Mouse (Mus musculus): ENCODE measurements around the gene Atp8b4. TPM values are rescaled to one million over a fixed set of nuclear protein-coding genes. Genes with fewer than 3 reads are reported as not detected.

The Atp8b4 gene
- polyA plus RNA-seq, 1 experiment from 2014 or later: 0.44 TPM

DNA sequence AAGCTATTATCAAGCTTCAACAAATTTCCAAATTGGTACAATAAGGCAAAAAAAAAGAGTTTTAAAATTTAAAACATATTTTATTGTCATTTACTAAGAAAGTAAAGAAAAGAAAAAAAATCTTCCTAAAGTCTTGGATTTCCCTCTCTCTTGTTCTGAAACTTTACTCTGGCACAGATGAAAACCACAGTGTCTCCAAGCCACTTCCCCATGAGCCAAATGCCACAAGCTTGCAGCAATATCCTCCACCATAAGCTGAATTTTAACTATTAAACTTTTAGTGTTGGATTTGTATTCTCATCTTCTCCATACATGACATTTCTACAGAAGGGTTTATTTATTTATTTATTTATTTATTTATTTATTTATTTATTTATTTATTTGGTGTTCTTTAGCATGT lies 114.4 kb downstream of the Atp8b4 start:
- Histone ChIP-seq H3K27ac (ENCODE audit: low read depth, low read length) (no peak overlapping the region), H3K27me3 (ENCODE audit: control insufficient read depth, insufficient read depth, low read length) (no peaks in the 10 kb centered on the region), H3K4me3 (ENCODE audit: low read depth, low read length) (no peak overlapping the region), H3K4me1 (replicated peaks; ENCODE audit: control insufficient read depth, insufficient read depth, low read length) (no peaks in the 10 kb centered on the region), H3K36me3 (ENCODE audit: control insufficient read depth, insufficient read depth, low read length) (no peaks in the 10 kb centered on the region), H3K4me2 (ENCODE audit: low read depth, low read length, severe bottlenecking) (no peak overlapping the region), H3K9me3 (ENCODE audit: control insufficient read depth, low read length) (no peaks in the 10 kb centered on the region), H3K9ac (ENCODE audit: low read length) (no peak overlapping the region)
- ATAC-seq (replicated peaks; ENCODE audit: low FRiP score): no peak
- DNase-seq (ENCODE audit: low spot score): no peak

DNA sequence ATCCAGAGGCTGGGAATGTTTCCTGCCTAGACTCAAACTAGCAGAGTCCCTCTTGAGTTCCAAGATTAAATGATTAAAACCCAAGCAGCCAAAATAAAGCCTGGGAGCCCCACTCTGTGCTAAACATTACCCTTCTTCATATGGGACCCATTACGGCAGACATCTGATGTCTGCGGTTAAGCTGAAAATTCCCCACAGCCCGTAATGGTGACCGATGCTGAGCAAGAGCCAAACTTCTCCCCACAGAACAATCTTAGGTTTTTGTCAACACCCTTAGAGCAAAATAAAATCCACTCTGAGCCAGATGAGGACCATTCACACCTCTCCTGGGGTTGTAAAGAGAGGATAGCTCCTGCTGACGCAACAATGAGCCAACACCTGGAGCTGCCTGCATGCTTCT lies 120.2 kb downstream of the Atp8b4 start:
- H3K4me1 ChIP-seq (replicated peaks; ENCODE audit: control insufficient read depth, insufficient read depth, low read length): no peaks in the 10 kb centered on the region
- no peak overlapping the region for H3K4me3 ChIP-seq (ENCODE audit: low read depth, low read length)
- WGBS: 91% methylated on average over 5 of the region's 5 CpGs
- DNase-seq (ENCODE audit: low spot score) (no peak), ATAC-seq (replicated peaks; ENCODE audit: low FRiP score) (no peak)
- H3K4me2 ChIP-seq (ENCODE audit: low read depth, low read length, severe bottlenecking): no peak overlapping the region
- H3K27me3 ChIP-seq (ENCODE audit: control insufficient read depth, insufficient read depth, low read length): no peaks in the 10 kb centered on the region
- no peaks in the 10 kb centered on the region for H3K9me3 ChIP-seq (ENCODE audit: control insufficient read depth, low read length)
- no peak overlapping the region for H3K27ac ChIP-seq (ENCODE audit: low read depth, low read length)
- no peak overlapping the region for H3K9ac ChIP-seq (ENCODE audit: low read length)
- H3K36me3 ChIP-seq (ENCODE audit: control insufficient read depth, insufficient read depth, low read length): no peaks in the 10 kb centered on the region

- no peaks in the 10 kb centered on the region for H3K9me3 ChIP-seq (ENCODE audit: control insufficient read depth, low read length)
- DNase-seq (ENCODE audit: low spot score) (no peak), ATAC-seq (replicated peaks; ENCODE audit: low FRiP score) (no peak)
- H3K36me3 ChIP-seq (ENCODE audit: control insufficient read depth, insufficient read depth, low read length): no peaks in the 10 kb centered on the region
- no peaks in the 10 kb centered on the region for H3K4me1 ChIP-seq (replicated peaks; ENCODE audit: control insufficient read depth, insufficient read depth, low read length)
- H3K4me3 ChIP-seq (ENCODE audit: low read depth, low read length): no peak overlapping the region
- no peak overlapping the region for H3K27ac ChIP-seq (ENCODE audit: low read depth, low read length)
- H3K27me3 ChIP-seq (ENCODE audit: control insufficient read depth, insufficient read depth, low read length): no peaks in the 10 kb centered on the region
- no peak overlapping the region for H3K9ac ChIP-seq (ENCODE audit: low read length)
- 92% methylated on average over 8 of the region's 8 CpGs for WGBS
- H3K4me2 ChIP-seq (ENCODE audit: low read depth, low read length, severe bottlenecking): no peak overlapping the region
Observed at GRCm38 (mm10) chr2:126371634-126372033, 128.8 kb downstream of the Atp8b4 start.

DNA sequence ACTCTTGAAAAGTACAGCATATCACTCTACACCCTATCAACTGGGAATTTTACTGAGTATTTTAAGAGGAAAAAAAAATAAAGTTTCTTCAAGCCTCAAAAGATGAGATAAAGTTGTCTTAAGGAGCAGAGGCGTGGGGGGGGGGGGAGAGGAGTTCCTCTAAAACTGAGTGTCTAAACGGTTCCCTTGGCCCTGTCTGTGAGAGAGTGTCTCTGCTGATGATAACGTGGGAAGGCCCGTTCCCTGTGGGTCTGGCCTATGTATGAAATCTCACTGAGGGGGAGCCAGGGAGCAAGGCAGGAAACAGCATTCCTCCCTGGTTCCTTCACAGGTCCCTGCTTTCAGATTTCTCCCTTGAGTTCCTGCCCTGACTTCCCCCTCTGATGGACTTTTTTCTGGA lies 130.7 kb downstream of the Atp8b4 start:
- Histone ChIP-seq H3K4me2 (ENCODE audit: low read depth, low read length, severe bottlenecking) (no peak overlapping the region), H3K27me3 (ENCODE audit: control insufficient read depth, insufficient read depth, low read length) (no peaks in the 10 kb centered on the region), H3K9ac (ENCODE audit: low read length) (no peak overlapping the region), H3K36me3 (ENCODE audit: control insufficient read depth, insufficient read depth, low read length) (no peaks in the 10 kb centered on the region), H3K9me3 (ENCODE audit: control insufficient read depth, low read length) (no peaks in the 10 kb centered on the region), H3K4me1 (replicated peaks; ENCODE audit: control insufficient read depth, insufficient read depth, low read length) (no peaks in the 10 kb centered on the region), H3K27ac (ENCODE audit: low read depth, low read length) (no peak overlapping the region), H3K4me3 (ENCODE audit: low read depth, low read length) (no peak overlapping the region)
- ATAC-seq (replicated peaks; ENCODE audit: low FRiP score) (no peak), DNase-seq (ENCODE audit: low spot score) (no peak)
- WGBS: 61% methylated on average over 4 of the region's 4 CpGs

- ATAC-seq (replicated peaks; ENCODE audit: low FRiP score) (no peak), DNase-seq (ENCODE audit: low spot score) (no peak)
- Histone ChIP-seq H3K4me3 (ENCODE audit: low read depth, low read length) (no peak overlapping the region), H3K9ac (ENCODE audit: low read length) (no peak overlapping the region), H3K9me3 (ENCODE audit: control insufficient read depth, low read length) (no peaks in the 10 kb centered on the region), H3K4me1 (replicated peaks; ENCODE audit: control insufficient read depth, insufficient read depth, low read length) (no peaks in the 10 kb centered on the region; the same call in 1 of the 2 replicates), H3K36me3 (ENCODE audit: control insufficient read depth, insufficient read depth, low read length) (no peaks in the 10 kb centered on the region), H3K27ac (ENCODE audit: low read depth, low read length) (no peak overlapping the region), H3K4me2 (ENCODE audit: low read depth, low read length, severe bottlenecking) (no peak overlapping the region), H3K27me3 (ENCODE audit: control insufficient read depth, insufficient read depth, low read length) (no peaks in the 10 kb centered on the region)
- 84% methylated on average over 14 of the region's 14 CpGs for WGBS
Observed at GRCm38 (mm10) chr2:126363745-126364725, 136.4 kb downstream of the Atp8b4 start.

DNA sequence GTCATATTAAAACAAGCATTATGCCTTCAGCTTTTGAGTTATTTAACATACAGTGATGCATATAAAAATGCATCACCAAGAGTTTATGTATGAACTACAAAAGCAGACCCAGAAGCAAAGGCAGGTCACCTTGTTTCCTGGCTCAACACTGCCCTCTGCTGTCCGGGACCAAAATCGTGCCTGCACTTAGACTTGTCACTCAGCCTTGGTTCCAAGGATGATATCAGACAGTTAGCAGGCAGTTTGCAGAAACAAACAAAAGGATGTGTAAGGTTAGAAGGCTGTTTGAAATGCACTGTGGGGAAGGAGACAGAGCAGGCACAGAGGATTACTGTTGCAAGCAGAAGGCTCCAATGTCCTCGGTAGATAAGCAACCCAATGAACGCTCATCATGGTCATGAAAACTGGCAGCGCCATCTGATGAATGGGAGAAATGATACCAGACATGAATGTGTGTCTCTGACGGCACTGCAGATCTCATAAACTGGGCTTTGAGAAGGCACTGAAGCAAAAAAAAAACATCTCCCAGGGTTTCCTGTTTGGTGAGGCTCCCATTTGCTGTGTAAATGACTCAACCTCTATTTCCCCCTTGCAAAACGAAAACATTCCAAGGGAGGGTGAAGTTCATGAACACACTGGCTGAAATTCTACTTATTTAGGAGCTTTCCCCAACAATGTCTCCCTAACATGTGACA lies 137.3 kb downstream of the Atp8b4 start:
- 57% methylated on average over 7 of the region's 7 CpGs for WGBS
- Histone ChIP-seq H3K36me3 (ENCODE audit: control insufficient read depth, insufficient read depth, low read length) (no peaks in the 10 kb centered on the region), H3K9ac (ENCODE audit: low read length) (no peak overlapping the region)

GRCm38 (mm10) chr2:126361131-126361810 lies 139.2 kb downstream of the Atp8b4 start:
- no peaks in the 10 kb centered on the region for H3K27me3 ChIP-seq (ENCODE audit: control insufficient read depth, insufficient read depth, low read length)
- no peak for DNase-seq (ENCODE audit: low spot score)
- H3K4me2 ChIP-seq (ENCODE audit: low read depth, low read length, severe bottlenecking): no peak overlapping the region
- no peak overlapping the region for H3K27ac ChIP-seq (ENCODE audit: low read depth, low read length)
- H3K4me1 ChIP-seq (replicated peaks; ENCODE audit: control insufficient read depth, insufficient read depth, low read length): no peaks in the 10 kb centered on the region; the same call in 1 of the 2 replicates
- H3K4me3 ChIP-seq (ENCODE audit: low read depth, low read length): no peak overlapping the region
- no peaks in the 10 kb centered on the region for H3K9me3 ChIP-seq (ENCODE audit: control insufficient read depth, low read length)
- ATAC-seq (replicated peaks; ENCODE audit: low FRiP score): no peak
- 60% methylated on average over 21 of the region's 21 CpGs for WGBS
- H3K36me3 ChIP-seq (ENCODE audit: control insufficient read depth, insufficient read depth, low read length): no peaks in the 10 kb centered on the region
- no peak overlapping the region; the same call in 1 of the 2 replicates for H3K9ac ChIP-seq (ENCODE audit: low read length)

More for the DNA sequence above, 137.3 kb downstream of the Atp8b4 start:
- H3K9me3 ChIP-seq (ENCODE audit: control insufficient read depth, low read length): no peaks in the 10 kb centered on the region
- ATAC-seq (replicated peaks; ENCODE audit: low FRiP score): peak; percentile 67; the same call in 1 of the 2 replicates
- H3K4me3 ChIP-seq (ENCODE audit: low read depth, low read length): no peak overlapping the region
- no peak overlapping the region for H3K27ac ChIP-seq (ENCODE audit: low read depth, low read length)
- peak; percentile 90 for DNase-seq (ENCODE audit: low spot score)
- no peaks in the 10 kb centered on the region; the same call in 1 of the 2 replicates for H3K4me1 ChIP-seq (replicated peaks; ENCODE audit: control insufficient read depth, insufficient read depth, low read length)
- H3K27me3 ChIP-seq (ENCODE audit: control insufficient read depth, insufficient read depth, low read length): no peaks in the 10 kb centered on the region
- H3K4me2 ChIP-seq (ENCODE audit: low read depth, low read length, severe bottlenecking): no peak overlapping the region

DNA sequence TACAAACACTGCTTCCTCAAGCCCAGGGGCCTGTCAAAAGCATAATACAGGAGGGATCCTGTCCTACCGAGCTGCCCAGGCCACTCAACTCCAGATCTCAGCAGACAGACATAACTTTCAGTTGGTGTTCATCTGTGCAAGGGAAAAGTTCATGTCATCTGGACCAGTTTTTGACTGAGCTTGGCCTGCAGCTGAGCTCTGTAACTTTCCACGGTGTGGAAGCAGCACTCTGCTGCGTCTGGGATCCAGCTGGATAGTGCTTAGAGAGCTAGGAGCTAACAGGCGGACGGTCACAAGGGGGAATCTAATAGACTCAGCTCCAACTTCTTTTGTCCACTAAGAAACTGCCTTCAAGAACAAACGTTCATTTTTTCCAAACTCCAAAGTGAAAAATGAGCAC lies 139.8 kb downstream of the Atp8b4 start:
- Histone ChIP-seq H3K4me3 (ENCODE audit: low read depth, low read length) (no peak overlapping the region), H3K4me2 (ENCODE audit: low read depth, low read length, severe bottlenecking) (no peak overlapping the region), H3K4me1 (replicated peaks; ENCODE audit: control insufficient read depth, insufficient read depth, low read length) (no peaks in the 10 kb centered on the region; the same call in 1 of the 2 replicates), H3K36me3 (ENCODE audit: control insufficient read depth, insufficient read depth, low read length) (no peaks in the 10 kb centered on the region), H3K9me3 (ENCODE audit: control insufficient read depth, low read length) (no peaks in the 10 kb centered on the region), H3K9ac (ENCODE audit: low read length) (no peak overlapping the region), H3K27ac (ENCODE audit: low read depth, low read length) (no peak overlapping the region), H3K27me3 (ENCODE audit: control insufficient read depth, insufficient read depth, low read length) (no peaks in the 10 kb centered on the region)
- ATAC-seq (replicated peaks; ENCODE audit: low FRiP score): no peak
- WGBS: 36% methylated on average over 6 of the region's 6 CpGs
- DNase-seq (ENCODE audit: low spot score): no peak
